Mouse (Mus musculus) MEL (cell line): ENCODE data around the gene 5730480H06Rik.

Experiments used
- BHLHE40 ChIP-seq: IDR thresholded peaks from 2 replicates; pipeline ENCODE4 v1.6.1; 2012; ENCODE audit warnings: low read depth, mild to moderate bottlenecking, inconsistent platforms, low read length, improper control_type of control experiment, borderline replicate concordance
- CHD2 ChIP-seq: IDR thresholded peaks from 2 replicates; pipeline ENCODE4 v1.6.1; 2011; ENCODE audit warnings: low read length, improper control_type of control experiment
- CTCF ChIP-seq, 3 experiments: IDR thresholded peaks in 2 of 3; conservative IDR thresholded peaks in 1 of 3; 2 replicates each; pipeline ENCODE4 v1.5.1; 2011 to 2012; ENCODE audit warnings: low read length in 3 of 3, low read depth in 2 of 3, mild to moderate bottlenecking in 2 of 3, improper control_type of control experiment in 1 of 3, inconsistent platforms in 1 of 3, mixed read lengths in 1 of 3, moderate library complexity in 1 of 3; ENCODE audit not compliant: control insufficient read depth in 1 of 3, insufficient read depth in 1 of 3, poor library complexity in 1 of 3, severe bottlenecking in 1 of 3
- HCFC1 ChIP-seq: IDR thresholded peaks from 2 replicates; pipeline ENCODE4 v1.6.1; 2012; ENCODE audit warnings: low read depth, mild to moderate bottlenecking, inconsistent platforms, low read length, improper control_type of control experiment, moderate library complexity
- JUND ChIP-seq: IDR thresholded peaks from 2 replicates; pipeline ENCODE4 v1.6.1; 2011; ENCODE audit warnings: low read depth, mild to moderate bottlenecking, improper control_type of control experiment, low read length
- MAFK ChIP-seq: IDR thresholded peaks from 2 replicates; pipeline ENCODE4 v1.6.1; 2011; ENCODE audit warnings: low read depth, mild to moderate bottlenecking, low read length, improper control_type of control experiment, borderline replicate concordance
- RCOR1 ChIP-seq: IDR thresholded peaks from 2 replicates; pipeline ENCODE4 v1.6.1; 2012; ENCODE audit warnings: low read depth, mild to moderate bottlenecking, inconsistent platforms, low read length, improper control_type of control experiment
- USF1 ChIP-seq: IDR thresholded peaks from 2 replicates; pipeline ENCODE4 v1.6.1; 2014; ENCODE audit warnings: low read depth, mild to moderate bottlenecking, inconsistent platforms, low read length, improper control_type of control experiment, moderate library complexity
- ZKSCAN1 ChIP-seq: IDR thresholded peaks from 2 replicates; pipeline ENCODE4 v1.6.1; 2012; ENCODE audit warnings: low read depth, mild to moderate bottlenecking, inconsistent platforms, low read length, improper control_type of control experiment, moderate library complexity
- ZNF384 ChIP-seq: IDR thresholded peaks from 2 replicates; pipeline ENCODE4 v1.6.1; 2012; ENCODE audit warnings: low read depth, mild to moderate bottlenecking, inconsistent platforms, low read length, improper control_type of control experiment

GRCm38 (mm10) chr5:48333884-48334513 lies 6.2 kb downstream of the 5730480H06Rik start:
- TF ChIP-seq BHLHE40, result no peak
- no peak for TF ChIP-seq ZKSCAN1
- no peak for TF ChIP-seq MAFK
- TF ChIP-seq CTCF (IDR thresholded peaks at IDR 0.05 in 2 of 3, conservative IDR thresholded peaks at IDR 0.05 in 1 of 3; ENCODE audit: control insufficient read depth in 1 of 3, insufficient read depth in 1 of 3, low read depth in 2 of 3, low read length in 3 of 3, poor library complexity in 1 of 3, severe bottlenecking in 1 of 3), result no peak
- TF ChIP-seq CHD2, result no peak
- no peak for TF ChIP-seq HCFC1
- no peak for TF ChIP-seq USF1
- TF ChIP-seq JUND, result no peak
- TF ChIP-seq RCOR1, result no peak
- no peak for TF ChIP-seq ZNF384
